Mouse (Mus musculus): ENCODE measurements around the gene Rem1.

Gene Rem1

GRCm38 (mm10) chr2:152678925-152679324 lies 52.2 kb downstream of the Rem1 start:
- DNase-seq: no peak

- no peak for DNase-seq
These were observed 53.1 kb downstream of the Rem1 start for GRCm38 (mm10) chr2:152679701-152680355.

GRCm38 (mm10) chr2:152683086-152683485 lies 56.3 kb downstream of the Rem1 start:
- no peak for DNase-seq
